Mouse (Mus musculus) neural tube, embryonic 14.5 days (tissue): ENCODE measurements at regions not wholly inside any gene's neighbourhood (a gene's known extent, or its start where the extent isn't known, plus 50 kb on each side); places are given as distances from the start of the nearest gene placed in this dataset.
A peak's percentile ranks its signal among the peaks of the same experiment; 100 is the strongest.

Source experiments
- ATAC-seq: fragments of 200-750 bp; cut with Nextera tagmentation; 2 replicates; pipeline ENCODE4 v1.8.0; 2017; ENCODE audit warnings: low read depth, mild to moderate bottlenecking, moderate TSS enrichment, moderate library complexity
- H3K27ac ChIP-seq: fragments of 300-500 bp; sonication (generic); 2 replicates; pipeline ENCODE4 v1.5.1; 2014; ENCODE audit warnings: low read depth, mild to moderate bottlenecking, control low read depth, low read length, moderate library complexity, mixed read lengths
- H3K27me3 ChIP-seq: fragments of 300-500 bp; sonication (generic); 2 replicates; pipeline ENCODE4 v1.6.1; 2014; ENCODE audit warnings: low read length; ENCODE audit not compliant: control insufficient read depth, insufficient read depth
- H3K36me3 ChIP-seq: fragments of 300-500 bp; sonication (generic); 2 replicates; pipeline ENCODE4 v1.6.1; 2014; ENCODE audit warnings: low read length, mixed read lengths; ENCODE audit not compliant: control insufficient read depth, insufficient read depth
- H3K4me1 ChIP-seq: fragments of 300-500 bp; sonication (generic); 2 replicates; pipeline ENCODE4 v1.6.1; 2014; ENCODE audit warnings: low read length; ENCODE audit not compliant: control insufficient read depth, insufficient read depth
- H3K4me2 ChIP-seq: fragments of 300-500 bp; sonication (generic); 2 replicates; pipeline ENCODE4 v1.6.1; 2014; ENCODE audit warnings: mild to moderate bottlenecking, low read depth, low read length, control low read depth
- H3K4me3 ChIP-seq: fragments of 300-500 bp; sonication (generic); 2 replicates; pipeline ENCODE4 v1.5.1; 2014; ENCODE audit warnings: low read depth, low read length, control low read depth, mixed read lengths
- H3K9ac ChIP-seq: fragments of 300-500 bp; sonication (generic); replicated peaks from 2 replicates; pipeline ENCODE4 v1.6.1; 2014; ENCODE audit warnings: low read depth, mild to moderate bottlenecking, control low read depth, low read length, mixed read lengths
- H3K9me3 ChIP-seq: fragments of 300-500 bp; sonication (generic); 2 replicates; pipeline ENCODE4 v1.6.1; 2016; ENCODE audit warnings: low read length; ENCODE audit not compliant: control insufficient read depth
- WGBS: fragments of 180-500 bp; shearing (Covaris S2); extraction: QIAGEN DNeasy Blood & Tissue Kit; methylation state at CpG from one replicate; pipeline ENCODE4 v1.1.7; 2014; 5-methylcytosine and 5-hydroxymethylcytosine counted together

GRCm38 (mm10) chr13:69944651-69945050 lies 142.5 kb downstream of the Med10 start:
- Histone ChIP-seq H3K27ac (no peak overlapping the region), H3K4me2 (no peak overlapping the region), H3K27me3 (no peaks in the 10 kb centered on the region), H3K9ac (no peak overlapping the region), H3K4me3 (no peak overlapping the region), H3K9me3 (no peaks in the 10 kb centered on the region), H3K4me1 (no peaks in the 10 kb centered on the region; the same call in 1 of the 2 replicates), H3K36me3 (no peaks in the 10 kb centered on the region)
- 0% methylated on average over 1 of the region's 1 CpGs for WGBS
- ATAC-seq = no peak

GRCm38 (mm10) chr13:69946615-69947014 lies 144.4 kb downstream of the Med10 start:
- Histone ChIP-seq H3K4me3 (no peak overlapping the region), H3K36me3 (no peaks in the 10 kb centered on the region), H3K9ac (no peak overlapping the region), H3K9me3 (no peaks in the 10 kb centered on the region; the same call in 1 of the 2 replicates), H3K27me3 (no peaks in the 10 kb centered on the region), H3K4me2 (no peak overlapping the region), H3K4me1 (no peaks in the 10 kb centered on the region; the same call in 1 of the 2 replicates), H3K27ac (no peak overlapping the region)
- 62% methylated on average over 7 of the region's 7 CpGs for WGBS
- no peak for ATAC-seq

- no peak overlapping the region for H3K4me2 ChIP-seq
- no peak overlapping the region for H3K4me3 ChIP-seq
- H3K27me3 ChIP-seq = no peaks in the 10 kb centered on the region
- H3K4me1 ChIP-seq = no peaks in the 10 kb centered on the region
- no peak overlapping the region for H3K9ac ChIP-seq
- 50% methylated on average over 4 of the region's 4 CpGs for WGBS
- no peak overlapping the region for H3K27ac ChIP-seq
- ATAC-seq = peak; percentile 56
- no peaks in the 10 kb centered on the region; the same call in 1 of the 2 replicates for H3K9me3 ChIP-seq
- no peaks in the 10 kb centered on the region for H3K36me3 ChIP-seq
Observed at GRCm38 (mm10) chr13:69952061-69952460, 149.9 kb downstream of the Med10 start.

GRCm38 (mm10) chr13:69954171-69954570 lies 152.0 kb downstream of the Med10 start:
- Histone ChIP-seq H3K9me3 (no peaks in the 10 kb centered on the region; the same call in 1 of the 2 replicates), H3K4me2 (no peak overlapping the region), H3K9ac (no peak overlapping the region), H3K4me3 (no peak overlapping the region), H3K27me3 (no peaks in the 10 kb centered on the region), H3K4me1 (no peaks in the 10 kb centered on the region), H3K27ac (no peak overlapping the region), H3K36me3 (no peaks in the 10 kb centered on the region)
- 78% methylated on average over 5 of the region's 5 CpGs for WGBS
- ATAC-seq = no peak

GRCm38 (mm10) chr13:69955503-69955902 lies 153.3 kb downstream of the Med10 start:
- Histone ChIP-seq H3K4me2 (no peak overlapping the region), H3K9ac (no peak overlapping the region), H3K36me3 (no peaks in the 10 kb centered on the region), H3K4me1 (no peaks in the 10 kb centered on the region), H3K27me3 (no peaks in the 10 kb centered on the region), H3K27ac (no peak overlapping the region), H3K4me3 (no peak overlapping the region), H3K9me3 (no peaks in the 10 kb centered on the region)
- no peak for ATAC-seq
- WGBS = 73% methylated on average over 2 of the region's 2 CpGs

- H3K9me3 ChIP-seq = no peaks in the 10 kb centered on the region
- no peak overlapping the region for H3K4me3 ChIP-seq
- H3K9ac ChIP-seq = no peak overlapping the region
- H3K27me3 ChIP-seq = no peaks in the 10 kb centered on the region
- no peak for ATAC-seq
- H3K27ac ChIP-seq = no peak overlapping the region
- no peaks in the 10 kb centered on the region for H3K4me1 ChIP-seq
- no peaks in the 10 kb centered on the region for H3K36me3 ChIP-seq
- WGBS = 51% methylated on average over 8 of the region's 8 CpGs
- H3K4me2 ChIP-seq = no peak overlapping the region
Observed at GRCm38 (mm10) chr13:69963944-69964343, 161.7 kb downstream of the Med10 start.

- WGBS = 71% methylated on average over 9 of the region's 9 CpGs
- H3K36me3 ChIP-seq = no peaks in the 10 kb centered on the region
- ATAC-seq = peak; percentile 63; the same call in 1 of the 2 replicates
- no peaks in the 10 kb centered on the region for H3K4me1 ChIP-seq
- H3K9ac ChIP-seq = no peak overlapping the region
- H3K4me2 ChIP-seq = no peak overlapping the region
- H3K9me3 ChIP-seq = no peaks in the 10 kb centered on the region
- H3K4me3 ChIP-seq = no peak overlapping the region
- H3K27ac ChIP-seq = no peak overlapping the region
- H3K27me3 ChIP-seq = no peaks in the 10 kb centered on the region
Observed at GRCm38 (mm10) chr13:69971281-69972057, 169.3 kb downstream of the Med10 start.

- Histone ChIP-seq H3K4me3 (no peak overlapping the region), H3K27me3 (no peaks in the 10 kb centered on the region), H3K4me2 (no peak overlapping the region), H3K4me1 (no peaks in the 10 kb centered on the region), H3K27ac (no peak overlapping the region), H3K9me3 (no peaks in the 10 kb centered on the region), H3K9ac (no peak overlapping the region), H3K36me3 (no peaks in the 10 kb centered on the region)
- WGBS = 87% methylated on average over 5 of the region's 5 CpGs
- no peak for ATAC-seq
Observed at GRCm38 (mm10) chr13:69974835-69975234, 172.6 kb downstream of the Med10 start.

GRCm38 (mm10) chr13:69984159-69984558 lies 182.0 kb downstream of the Med10 start:
- H3K4me2 ChIP-seq = no peak overlapping the region
- ATAC-seq = no peak
- H3K36me3 ChIP-seq = no peaks in the 10 kb centered on the region
- H3K27me3 ChIP-seq = no peaks in the 10 kb centered on the region
- WGBS = 25% methylated on average over 1 of the region's 1 CpGs
- H3K9ac ChIP-seq = no peak overlapping the region
- H3K9me3 ChIP-seq = no peaks in the 10 kb centered on the region
- H3K4me3 ChIP-seq = no peak overlapping the region
- H3K4me1 ChIP-seq = peaks cover 10% of the 10 kb centered on the region; the same call in 1 of the 2 replicates
- H3K27ac ChIP-seq = no peak overlapping the region
